Mouse (Mus musculus) stomach, embryonic 16.5 days (tissue): Measurements from ENCODE around the gene Atcay. TPM values are rescaled to one million over a fixed set of nuclear protein-coding genes. Genes with fewer than 3 reads are reported as not detected.
A peak's percentile ranks its signal among the peaks of the same experiment; 100 is the strongest.

Source experiments
- ATAC-seq: fragments of 200-750 bp; cut with Nextera tagmentation; 2 replicates; pipeline ENCODE4 v1.8.0; 2017; ENCODE audit warnings: moderate number of reproducible peaks, moderate TSS enrichment; ENCODE audit not compliant: insufficient read depth, low FRiP score
- H3K27ac ChIP-seq: fragments of 300-500 bp; sonication (generic); 2 replicates; pipeline ENCODE4 v1.5.1; 2014; ENCODE audit warnings: low read length
- H3K27me3 ChIP-seq: fragments of 300-500 bp; sonication (generic); 2 replicates; pipeline ENCODE4 v1.6.1; 2014; ENCODE audit warnings: low read length, control low read depth, mixed read lengths; ENCODE audit not compliant: control insufficient read depth, insufficient read depth
- H3K36me3 ChIP-seq: fragments of 300-500 bp; sonication (generic); 2 replicates; pipeline ENCODE4 v1.6.1; 2014; ENCODE audit warnings: low read length; ENCODE audit not compliant: control insufficient read depth, insufficient read depth
- H3K4me1 ChIP-seq: fragments of 300-500 bp; sonication (generic); 2 replicates; pipeline ENCODE4 v1.6.1; 2014; ENCODE audit warnings: low read length, control low read depth, mixed read lengths; ENCODE audit not compliant: control insufficient read depth, insufficient read depth
- H3K4me2 ChIP-seq: fragments of 300-500 bp; sonication (generic); 2 replicates; pipeline ENCODE4 v1.6.1; 2014; ENCODE audit warnings: low read depth, low read length, mixed read lengths
- H3K4me3 ChIP-seq: fragments of 300-500 bp; sonication (generic); replicated peaks from 2 replicates; pipeline ENCODE4 v1.5.1; 2014; ENCODE audit warnings: mild to moderate bottlenecking, low read length
- H3K9ac ChIP-seq: fragments of 300-500 bp; sonication (generic); 2 replicates; pipeline ENCODE4 v1.6.1; 2014; ENCODE audit warnings: low read length
- H3K9me3 ChIP-seq: fragments of 300-500 bp; sonication (generic); replicated peaks from 2 replicates; pipeline ENCODE4 v1.6.1; 2016; ENCODE audit warnings: low read length, control low read depth; ENCODE audit not compliant: control insufficient read depth
- WGBS: fragments of 180-500 bp; shearing (Covaris S2); extraction: QIAGEN DNeasy Blood & Tissue Kit; methylation state at CpG from one replicate; pipeline ENCODE4 v1.1.7; 2014; 5-methylcytosine and 5-hydroxymethylcytosine counted together
- polyA plus RNA-seq: library from polyadenylated mRNA; unstranded; fragments of >200 nt; fragmentation: Nextera tagmentation; extraction: Ambion mirVana; gene quantifications from 2 replicates; pipeline ENCODE4 v1.2.1, GENCODE M21; 2015

Gene Atcay
- polyA plus RNA-seq, 1 experiment from 2014 or later = 1.5 TPM

DNA sequence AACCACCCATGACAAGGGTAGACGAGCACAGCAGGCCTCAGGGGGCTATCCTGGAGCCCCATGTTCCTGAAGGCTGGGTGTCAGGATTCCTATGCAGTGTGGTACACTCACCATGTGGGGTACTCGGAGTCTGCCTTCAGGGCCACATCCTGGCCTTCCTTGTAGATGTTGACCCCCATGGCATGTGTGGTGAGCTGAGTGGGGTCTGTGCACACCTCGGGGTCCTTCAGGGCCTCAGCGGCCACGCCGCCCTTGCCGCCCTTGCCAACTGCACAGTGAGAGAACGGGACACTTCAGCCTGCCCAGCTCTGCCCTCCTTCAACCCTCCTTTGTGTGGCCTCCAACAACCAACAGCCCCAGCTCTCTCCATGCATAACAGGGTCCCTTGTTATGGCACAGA lies 34.9 kb upstream of the Atcay start:
- Histone ChIP-seq H3K4me1 (peaks cover 20% of the 10 kb centered on the region), H3K36me3 (no peaks in the 10 kb centered on the region; the same call in 1 of the 2 replicates), H3K27me3 (no peaks in the 10 kb centered on the region), H3K4me3 (peak overlapping the region; percentile 81), H3K27ac (no peak overlapping the region), H3K9ac (peak overlapping the region; percentile 91), H3K9me3 (no peaks in the 10 kb centered on the region; the same call in 1 of the 2 replicates), H3K4me2 (peak overlapping the region; percentile 77; the same call in 1 of the 2 replicates)
- ATAC-seq = no peak
- WGBS = 84% methylated on average over 8 of the region's 8 CpGs

DNA sequence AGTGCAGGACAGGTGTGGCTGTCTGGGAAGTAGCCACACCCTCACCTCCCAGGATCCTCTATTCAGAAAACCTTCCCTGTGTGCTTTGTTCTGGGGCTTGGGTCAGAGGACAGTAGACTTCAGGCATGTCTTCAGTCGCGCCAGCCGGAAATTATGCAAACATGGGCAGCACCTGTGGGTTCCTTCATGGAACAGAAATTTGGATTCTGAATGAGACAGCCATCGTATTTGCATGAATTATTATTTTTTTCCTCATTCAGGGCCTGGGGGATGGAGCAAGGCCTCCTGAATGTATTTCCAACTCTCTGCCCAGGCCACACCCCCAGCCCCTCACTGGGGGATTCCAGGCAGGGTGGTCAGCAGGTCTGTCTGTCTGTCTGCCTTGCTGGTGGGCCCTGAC lies 30.4 kb upstream of the Atcay start:
- ATAC-seq = no peak
- H3K4me2 ChIP-seq = no peak overlapping the region
- H3K36me3 ChIP-seq = no peaks in the 10 kb centered on the region; the same call in 1 of the 2 replicates
- peaks cover 7% of the 10 kb centered on the region; the same call in 1 of the 2 replicates for H3K4me1 ChIP-seq
- H3K27me3 ChIP-seq = peaks cover 34% of the 10 kb centered on the region
- WGBS = 87% methylated on average over 4 of the region's 4 CpGs
- no peak overlapping the region for H3K9ac ChIP-seq
- no peak overlapping the region for H3K4me3 ChIP-seq
- no peaks in the 10 kb centered on the region; the same call in 1 of the 2 replicates for H3K9me3 ChIP-seq
- H3K27ac ChIP-seq = no peak overlapping the region

DNA sequence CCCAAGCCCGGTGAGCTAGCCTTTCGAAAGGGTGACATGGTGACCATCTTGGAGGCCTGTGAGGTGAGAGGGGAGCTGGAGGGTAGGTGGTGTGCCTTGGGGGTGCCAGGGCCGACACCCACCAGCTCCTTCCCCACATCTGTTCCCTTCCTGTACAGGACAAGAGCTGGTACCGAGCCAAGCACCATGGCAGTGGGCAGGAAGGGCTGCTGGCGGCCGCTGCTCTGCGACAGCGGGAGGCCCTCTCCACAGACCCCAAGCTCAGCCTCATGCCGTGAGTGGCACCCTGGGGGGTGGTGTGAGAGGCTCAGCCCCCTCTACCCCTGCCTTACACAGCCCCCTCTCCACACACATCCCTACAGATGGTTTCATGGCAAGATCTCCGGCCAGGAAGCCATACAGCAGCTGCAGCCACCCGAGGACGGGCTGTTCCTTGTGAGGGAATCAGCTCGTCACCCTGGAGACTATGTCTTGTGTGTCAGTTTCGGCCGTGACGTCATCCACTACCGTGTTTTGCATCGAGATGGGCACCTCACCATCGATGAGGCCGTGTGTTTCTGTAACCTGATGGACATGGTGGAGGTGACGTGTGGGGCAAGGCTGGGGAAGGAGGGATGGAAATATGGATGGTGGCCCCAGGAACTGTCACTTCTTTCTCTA lies 28.7 kb upstream of the Atcay start:
- Histone ChIP-seq H3K9ac (0 out of 2 replicates have a peak overlapping the region, but pooled peaks have one; percentile 21), H3K36me3 (no peaks in the 10 kb centered on the region), H3K4me3 (no peak overlapping the region), H3K9me3 (no peaks in the 10 kb centered on the region; the same call in 1 of the 2 replicates), H3K4me2 (no peak overlapping the region), H3K27ac (no peak overlapping the region), H3K4me1 (no peaks in the 10 kb centered on the region), H3K27me3 (peaks cover 36% of the 10 kb centered on the region)
- WGBS = 37% methylated on average over 21 of the region's 21 CpGs
- no peak for ATAC-seq

DNA sequence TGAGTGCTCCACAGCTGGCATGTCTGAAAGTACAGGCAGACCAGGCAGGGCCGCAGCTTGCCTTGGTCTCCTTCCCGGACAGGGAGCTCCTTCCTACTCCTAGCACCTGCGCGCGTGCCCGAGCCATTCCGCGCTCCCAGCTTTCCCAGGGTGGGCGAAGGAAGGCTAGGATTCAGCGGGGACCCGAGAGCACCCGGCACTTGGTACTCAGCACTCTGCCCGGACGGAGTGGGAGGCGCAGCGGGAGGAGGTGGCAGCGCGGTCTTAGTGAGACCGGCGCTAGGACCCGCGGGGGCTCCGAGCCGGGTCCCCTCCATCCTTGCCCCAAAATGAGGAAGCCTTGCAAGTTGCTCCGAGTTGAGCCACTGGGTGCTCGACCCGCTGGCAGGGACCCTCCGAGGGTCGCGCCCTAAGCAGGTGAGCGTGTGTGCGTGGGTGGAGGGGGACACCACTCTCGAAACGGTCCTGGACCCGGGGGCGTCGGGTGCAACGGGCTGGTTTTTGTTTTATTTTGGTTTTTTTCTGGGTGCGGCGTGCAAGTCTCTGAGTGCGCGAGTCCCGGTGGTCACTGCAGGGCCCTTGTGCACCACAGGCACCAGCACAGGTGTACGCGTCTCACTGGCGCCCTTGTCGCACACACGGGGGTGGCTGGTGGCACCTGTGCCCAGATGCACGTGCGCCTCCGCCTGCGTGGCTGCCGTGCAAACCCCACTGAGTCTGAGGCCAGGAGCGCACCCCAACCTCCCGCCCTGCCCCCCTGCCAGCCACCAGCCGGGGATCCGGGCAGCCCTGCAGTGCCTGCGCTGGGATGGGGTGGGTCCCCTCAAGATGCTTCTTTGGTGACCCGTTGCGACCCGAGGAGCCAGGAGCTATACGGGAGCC lies 26.8 kb upstream of the Atcay start:
- no peak overlapping the region for H3K27ac ChIP-seq

DNA sequence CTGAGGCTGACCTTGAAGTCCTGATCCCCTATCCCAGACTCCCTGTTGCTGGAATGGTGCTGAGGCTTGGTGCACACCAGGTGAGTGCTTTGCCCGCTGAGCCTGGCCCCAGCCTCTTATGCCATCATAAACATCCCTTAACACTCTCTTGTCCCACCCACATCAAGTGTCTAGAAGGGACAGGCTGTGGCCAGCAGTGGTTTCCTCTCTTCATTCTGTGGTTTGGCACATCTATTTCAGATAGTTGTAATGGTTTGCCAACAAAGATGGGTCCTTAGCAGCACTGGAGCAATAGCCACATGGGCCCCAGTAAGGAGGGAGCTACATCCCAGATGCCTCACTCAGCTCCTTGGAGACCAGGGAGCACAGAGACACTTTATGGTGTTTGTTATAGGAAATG lies 24.3 kb upstream of the Atcay start:
- no peak overlapping the region for H3K9ac ChIP-seq
- no peak for ATAC-seq
- no peak overlapping the region for H3K27ac ChIP-seq
- no peaks in the 10 kb centered on the region for H3K36me3 ChIP-seq
- 43% methylated on average over 1 of the region's 1 CpGs for WGBS
- peaks cover 4% of the 10 kb centered on the region; the same call in 1 of the 2 replicates for H3K4me1 ChIP-seq
- no peaks in the 10 kb centered on the region for H3K9me3 ChIP-seq
- no peak overlapping the region for H3K4me3 ChIP-seq
- no peak overlapping the region for H3K4me2 ChIP-seq
- peaks cover 58% of the 10 kb centered on the region for H3K27me3 ChIP-seq

More for the DNA sequence above, 26.8 kb upstream of the Atcay start:
- peak overlapping the region; percentile 81 for H3K4me2 ChIP-seq
- ATAC-seq = no peak
- peak overlapping the region; percentile 61 for H3K9ac ChIP-seq
- no peaks in the 10 kb centered on the region; the same call in 1 of the 2 replicates for H3K9me3 ChIP-seq
- WGBS = 2% methylated on average over 62 of the region's 62 CpGs
- H3K36me3 ChIP-seq = no peaks in the 10 kb centered on the region
- H3K4me1 ChIP-seq = peaks cover 4% of the 10 kb centered on the region; the same call in 1 of the 2 replicates
- peaks cover 49% of the 10 kb centered on the region for H3K27me3 ChIP-seq
- H3K4me3 ChIP-seq = peak overlapping the region; percentile 52

DNA sequence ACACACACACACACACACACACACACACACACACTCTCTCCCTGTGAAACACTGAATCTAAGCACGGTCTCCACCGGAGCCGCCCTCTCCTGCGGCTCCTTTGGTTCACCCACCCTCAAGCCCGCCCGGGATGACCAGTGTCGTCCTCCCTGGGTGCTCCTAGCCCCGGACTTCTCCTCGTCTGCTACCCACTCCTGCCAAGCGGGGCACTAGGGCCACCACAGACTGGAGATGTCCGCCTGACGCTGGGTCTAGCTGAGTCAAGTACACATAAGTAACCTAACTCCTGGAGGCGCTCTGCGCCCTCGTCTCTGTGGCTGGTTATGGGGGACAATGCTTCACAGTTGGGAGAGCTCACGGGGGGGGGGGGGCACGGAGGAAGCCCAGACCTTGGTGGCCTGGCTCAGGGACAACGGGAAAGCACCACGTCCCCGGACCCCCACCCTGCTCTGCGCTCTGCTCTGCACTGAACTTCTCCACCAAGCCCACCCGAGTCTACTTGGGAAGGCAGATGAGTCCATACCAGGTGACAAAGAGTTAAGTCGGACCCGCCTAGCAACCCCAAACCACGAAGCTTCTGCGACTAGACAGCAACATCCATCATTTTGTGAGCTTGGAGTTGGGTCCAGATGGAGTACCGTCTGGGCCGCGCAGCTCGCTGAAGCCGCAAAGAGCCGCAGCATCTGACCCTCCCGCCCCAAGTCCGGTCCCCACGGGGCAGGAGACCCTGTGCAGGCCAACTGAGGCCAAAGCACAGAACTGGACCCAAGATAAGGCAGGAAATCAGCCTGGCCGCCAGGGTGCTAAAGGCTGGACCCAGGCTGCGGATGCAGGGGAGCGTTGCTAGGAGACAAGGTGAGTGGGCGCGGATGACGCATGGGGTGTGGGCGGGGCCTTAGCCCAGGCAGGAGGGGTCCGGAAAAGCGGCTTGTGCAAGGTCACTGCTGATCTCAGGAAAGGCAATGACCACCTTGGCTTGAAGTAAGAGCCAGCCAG lies 22.1 kb upstream of the Atcay start, which contains the start of gene Matk:
Gene Matk, plus strand, starts transcription at position 512 of the 996 bp plus-strand sequence.
- no peaks in the 10 kb centered on the region for H3K36me3 ChIP-seq

DNA sequence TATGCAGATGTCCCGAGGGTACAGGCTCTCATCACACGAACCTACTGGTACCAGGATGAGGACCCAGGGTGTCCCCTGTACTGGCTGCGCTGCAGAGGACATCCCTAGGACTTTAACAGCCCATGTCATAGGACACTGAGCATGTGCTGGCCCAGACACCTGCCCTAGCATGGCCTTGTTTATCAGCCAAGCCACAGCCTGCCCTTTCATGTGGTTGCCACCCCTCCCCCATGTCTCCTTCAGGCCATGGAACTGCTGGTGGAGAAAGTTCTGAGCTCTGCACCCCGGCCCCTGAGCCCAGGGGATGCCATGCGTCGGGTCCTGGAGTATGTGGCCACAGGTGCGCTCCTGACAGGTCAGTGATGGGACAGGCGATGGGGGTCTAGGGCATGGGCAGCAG lies 18.8 kb upstream of the Atcay start:
- no peak overlapping the region for H3K4me2 ChIP-seq
- no peak overlapping the region for H3K4me3 ChIP-seq
- H3K27me3 ChIP-seq = peaks cover 27% of the 10 kb centered on the region
- H3K36me3 ChIP-seq = no peaks in the 10 kb centered on the region
- no peaks in the 10 kb centered on the region for H3K9me3 ChIP-seq
- H3K27ac ChIP-seq = no peak overlapping the region
- H3K4me1 ChIP-seq = peaks cover 4% of the 10 kb centered on the region; the same call in 1 of the 2 replicates
- ATAC-seq = no peak
- WGBS = 81% methylated on average over 8 of the region's 8 CpGs
- H3K9ac ChIP-seq = no peak overlapping the region

More for the DNA sequence above, 22.1 kb upstream of the Atcay start, which contains the start of gene Matk:
- Histone ChIP-seq H3K4me3 (peak within 1 kb of the TSS; percentile 10; the same call in 1 of the 2 replicates), H3K27ac (no peak within 1 kb of the TSS), H3K9ac (peak within 1 kb of the TSS; percentile 55), H3K27me3 (peaks cover 42% of the 10 kb centered on the region), H3K9me3 (no peaks in the 10 kb centered on the region), H3K4me1 (peaks cover 4% of the 10 kb centered on the region; the same call in 1 of the 2 replicates), H3K4me2 (peak within 1 kb of the TSS; percentile 29)
- ATAC-seq = peak; percentile 42; the same call in 1 of the 2 replicates
- WGBS = 6% methylated on average over 43 of the region's 44 CpGs

DNA sequence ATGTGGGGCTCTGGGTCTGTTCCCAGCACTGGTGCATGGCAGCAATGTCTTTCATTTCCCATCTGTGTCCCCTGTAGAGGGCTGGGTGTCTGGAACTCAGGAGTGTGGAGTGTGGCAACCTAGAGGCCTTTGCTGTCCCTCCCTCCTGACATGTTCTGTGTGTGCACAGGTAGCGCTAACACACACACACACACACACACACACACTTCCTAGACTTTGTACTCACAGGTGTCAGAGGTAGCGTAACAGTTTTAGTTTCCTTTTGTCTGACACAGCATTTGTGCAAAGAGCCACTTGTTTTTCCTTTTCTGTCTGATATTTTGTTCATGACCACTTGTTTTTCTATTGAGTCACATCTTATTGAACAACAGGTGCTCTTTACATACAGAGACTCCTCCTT lies 17.2 kb upstream of the Atcay start:
- H3K27me3 ChIP-seq = peaks cover 17% of the 10 kb centered on the region
- H3K9me3 ChIP-seq = no peaks in the 10 kb centered on the region
- no peak overlapping the region for H3K27ac ChIP-seq
- no peak overlapping the region for H3K4me3 ChIP-seq
- no peak overlapping the region for H3K9ac ChIP-seq
- peaks cover under 1% of the 10 kb centered on the region; the same call in 1 of the 2 replicates for H3K4me1 ChIP-seq
- H3K36me3 ChIP-seq = no peaks in the 10 kb centered on the region
- no peak overlapping the region for H3K4me2 ChIP-seq
- WGBS = 76% methylated on average over 2 of the region's 2 CpGs
- ATAC-seq = no peak
